Mouse (Mus musculus) intestine, embryonic 14.5 days (tissue): ENCODE measurements at regions not wholly inside any gene's neighbourhood (a gene's known extent, or its start where the extent isn't known, plus 50 kb on each side); places are given as distances from the start of the nearest gene placed in this dataset.
A peak's percentile ranks its signal among the peaks of the same experiment; 100 is the strongest.

ENCODE experiments used
- ATAC-seq: fragments of 200-750 bp; cut with Nextera tagmentation; replicated peaks from 2 replicates; pipeline ENCODE4 v1.8.0; 2017; ENCODE audit warnings: low read depth, moderate number of reproducible peaks, moderate TSS enrichment, moderate library complexity; ENCODE audit not compliant: low FRiP score, low TSS enrichment
- DNase-seq: peaks from one replicate; pipeline ENCODE4 v3.0.0-alpha.2; 2018; ENCODE audit warnings: low spot score
- H3K27ac ChIP-seq: fragments of 300-500 bp; sonication (generic); 2 replicates; pipeline ENCODE4 v1.5.1; 2014; ENCODE audit warnings: low read depth, mild to moderate bottlenecking, control low read depth
- H3K27me3 ChIP-seq: fragments of 300-500 bp; sonication (generic); replicated peaks from 2 replicates; pipeline ENCODE4 v1.6.1; 2014; ENCODE audit warnings: low read length, control low read depth; ENCODE audit not compliant: control insufficient read depth, insufficient read depth
- H3K36me3 ChIP-seq: fragments of 300-500 bp; sonication (generic); 2 replicates; pipeline ENCODE4 v1.6.1; 2014; ENCODE audit warnings: low read length, control low read depth; ENCODE audit not compliant: control insufficient read depth, insufficient read depth
- H3K4me1 ChIP-seq: fragments of 300-500 bp; sonication (generic); replicated peaks from 2 replicates; pipeline ENCODE4 v1.6.1; 2014; ENCODE audit warnings: low read length, control low read depth, mixed read lengths; ENCODE audit not compliant: control insufficient read depth, insufficient read depth
- H3K4me2 ChIP-seq: fragments of 300-500 bp; sonication (generic); 2 replicates; pipeline ENCODE4 v1.6.1; 2014; ENCODE audit warnings: low read length
- H3K4me3 ChIP-seq: fragments of 300-500 bp; sonication (generic); 2 replicates; pipeline ENCODE4 v1.5.1; 2014; ENCODE audit warnings: low read depth, low read length, control low read depth, mixed read lengths
- H3K9ac ChIP-seq: fragments of 300-500 bp; sonication (generic); 2 replicates; pipeline ENCODE4 v1.6.1; 2014; ENCODE audit warnings: mild to moderate bottlenecking, low read length
- H3K9me3 ChIP-seq: fragments of 300-500 bp; sonication (generic); 2 replicates; pipeline ENCODE4 v1.6.1; 2016; ENCODE audit warnings: low read length, control low read depth; ENCODE audit not compliant: control insufficient read depth
- WGBS: fragments of 180-500 bp; shearing (Covaris S2); extraction: QIAGEN DNeasy Blood & Tissue Kit; methylation state at CpG from one replicate; pipeline ENCODE4 v1.1.7; 2014; 5-methylcytosine and 5-hydroxymethylcytosine counted together

DNA sequence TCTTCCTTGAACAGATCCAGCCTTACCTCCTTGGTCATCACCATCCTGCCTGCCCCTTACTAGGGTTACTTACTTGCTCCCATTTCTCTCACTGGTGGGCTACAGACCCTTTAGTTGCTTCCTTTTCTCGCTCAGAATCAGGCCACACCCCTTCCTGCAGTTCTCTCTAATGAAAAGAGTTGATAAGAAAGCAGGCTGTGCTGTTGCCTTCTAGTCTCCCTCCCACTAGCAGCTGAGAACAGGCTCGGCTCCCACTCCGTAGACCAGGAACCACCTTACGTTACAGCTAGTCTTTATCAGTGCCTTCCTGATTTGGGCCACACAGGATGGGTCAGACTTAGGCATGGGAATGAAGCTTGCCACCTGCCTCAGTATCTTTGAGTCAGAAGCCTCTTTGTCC, 117.3 kb upstream of the Azi2 start:
- no peak overlapping the region for H3K9ac ChIP-seq
- DNase-seq = no peak
- H3K27me3 ChIP-seq = no peaks in the 10 kb centered on the region
- H3K4me3 ChIP-seq = no peak overlapping the region
- ATAC-seq = no peak
- WGBS = 47% methylated on average over 4 of the region's 4 CpGs
- H3K27ac ChIP-seq = no peak overlapping the region
- H3K9me3 ChIP-seq = no peaks in the 10 kb centered on the region
- H3K36me3 ChIP-seq = no peaks in the 10 kb centered on the region
- no peaks in the 10 kb centered on the region for H3K4me1 ChIP-seq
- no peak overlapping the region for H3K4me2 ChIP-seq

DNA sequence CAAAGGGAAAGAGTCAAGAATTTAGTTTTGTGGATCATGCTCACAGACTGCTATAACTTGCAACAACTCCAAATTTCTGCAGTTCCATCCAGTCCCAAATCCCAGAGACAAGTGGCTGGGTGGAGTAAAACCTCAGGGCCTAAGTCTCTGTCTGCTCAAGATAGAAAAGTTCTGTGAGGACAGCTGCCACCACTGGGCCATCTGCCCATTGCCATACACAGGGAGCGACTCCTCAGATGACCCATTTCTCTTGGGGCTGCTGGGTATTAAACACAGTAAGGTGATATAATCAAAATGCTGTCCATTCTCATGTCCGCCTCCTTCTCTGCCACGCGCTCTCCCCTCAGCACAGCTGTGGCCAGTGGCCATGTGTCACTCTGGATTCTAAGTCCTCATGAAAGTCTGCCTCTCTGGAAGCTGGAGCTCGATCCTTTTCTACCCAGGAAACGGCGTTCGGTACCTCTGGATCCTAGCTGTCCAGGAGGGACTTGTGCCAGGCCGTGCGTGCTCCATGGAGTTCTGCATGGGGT, 132.3 kb upstream of the Azi2 start:
- Histone ChIP-seq H3K36me3 (no peaks in the 10 kb centered on the region), H3K9ac (no peak overlapping the region), H3K27ac (no peak overlapping the region), H3K9me3 (peaks cover 7% of the 10 kb centered on the region; the same call in 1 of the 2 replicates), H3K4me3 (no peak overlapping the region), H3K4me1 (0 out of 2 replicates have a peak, but pooled peaks cover 3% of the 10 kb centered on the region), H3K27me3 (no peaks in the 10 kb centered on the region), H3K4me2 (no peak overlapping the region)
- DNase-seq (no peak), ATAC-seq (no peak)
- WGBS = 93% methylated on average over 10 of the region's 10 CpGs

DNA sequence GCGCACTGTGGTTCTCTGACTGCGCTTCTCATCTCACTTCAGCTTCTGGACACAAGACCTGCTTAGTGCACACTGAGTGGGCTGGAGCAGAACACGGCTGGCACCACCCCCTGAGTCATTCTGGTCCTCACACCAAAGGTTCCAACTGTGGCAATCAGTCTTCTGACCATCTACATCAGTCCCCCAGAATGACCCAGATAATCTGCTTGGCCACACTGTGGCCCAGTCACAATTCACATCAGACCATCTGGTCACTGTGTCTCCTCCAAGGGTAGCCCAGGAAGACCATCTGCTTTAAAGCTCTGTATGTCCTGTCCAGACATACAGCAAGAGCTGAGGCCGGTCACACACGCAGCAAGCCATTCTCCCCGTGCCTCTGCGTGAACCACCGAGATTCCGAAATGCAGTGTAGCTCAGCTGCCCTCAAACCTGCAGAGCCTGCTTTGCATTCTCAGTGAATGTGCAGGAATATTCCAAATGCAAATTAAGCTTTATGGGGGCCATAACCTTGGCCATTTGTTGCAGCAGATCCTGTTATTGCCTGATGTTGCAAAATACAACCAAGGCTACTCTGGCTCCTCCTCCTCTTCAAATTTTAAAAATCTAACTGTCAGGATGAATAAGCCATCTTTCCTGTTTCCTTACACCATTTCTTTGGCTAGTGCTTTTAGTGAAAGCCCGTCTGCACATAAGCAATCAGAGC, 135.1 kb upstream of the Azi2 start:
- no peak overlapping the region for H3K9ac ChIP-seq
- H3K4me2 ChIP-seq = no peak overlapping the region
- no peak for ATAC-seq
- H3K36me3 ChIP-seq = no peaks in the 10 kb centered on the region
- 81% methylated on average over 10 of the region's 10 CpGs for WGBS
- H3K4me1 ChIP-seq = 0 out of 2 replicates have a peak, but pooled peaks cover 4% of the 10 kb centered on the region
- H3K27ac ChIP-seq = no peak overlapping the region
- no peak for DNase-seq
- H3K4me3 ChIP-seq = no peak overlapping the region
- no peaks in the 10 kb centered on the region for H3K27me3 ChIP-seq
- peaks cover 6% of the 10 kb centered on the region; the same call in 1 of the 2 replicates for H3K9me3 ChIP-seq

DNA sequence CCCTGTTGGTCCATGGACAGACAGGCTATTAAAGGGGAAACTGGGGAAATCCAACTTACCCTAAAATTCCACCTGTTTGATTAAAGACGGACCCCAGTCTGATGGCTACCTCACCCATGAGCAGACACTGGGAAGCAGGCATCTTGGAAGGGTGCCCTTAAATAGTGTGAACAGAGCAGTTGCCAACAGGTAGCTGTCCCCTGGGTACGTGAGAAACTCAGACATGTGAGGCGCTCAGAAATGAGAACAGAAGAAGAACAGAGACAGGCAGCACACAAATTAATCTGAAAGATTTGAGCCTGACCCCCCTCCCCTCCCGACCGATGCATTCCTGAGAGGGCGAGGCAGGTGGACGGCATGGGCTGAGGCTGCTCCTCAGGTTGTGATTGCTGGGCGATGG, 135.7 kb upstream of the Azi2 start:
- Histone ChIP-seq H3K4me1 (0 out of 2 replicates have a peak, but pooled peaks cover 4% of the 10 kb centered on the region), H3K9me3 (0 out of 2 replicates have a peak, but pooled peaks cover under 1% of the 10 kb centered on the region), H3K36me3 (no peaks in the 10 kb centered on the region), H3K4me2 (no peak overlapping the region), H3K27ac (no peak overlapping the region), H3K9ac (no peak overlapping the region), H3K4me3 (no peak overlapping the region), H3K27me3 (no peaks in the 10 kb centered on the region)
- DNase-seq = no peak
- WGBS = 84% methylated on average over 8 of the region's 8 CpGs
- ATAC-seq = no peak

DNA sequence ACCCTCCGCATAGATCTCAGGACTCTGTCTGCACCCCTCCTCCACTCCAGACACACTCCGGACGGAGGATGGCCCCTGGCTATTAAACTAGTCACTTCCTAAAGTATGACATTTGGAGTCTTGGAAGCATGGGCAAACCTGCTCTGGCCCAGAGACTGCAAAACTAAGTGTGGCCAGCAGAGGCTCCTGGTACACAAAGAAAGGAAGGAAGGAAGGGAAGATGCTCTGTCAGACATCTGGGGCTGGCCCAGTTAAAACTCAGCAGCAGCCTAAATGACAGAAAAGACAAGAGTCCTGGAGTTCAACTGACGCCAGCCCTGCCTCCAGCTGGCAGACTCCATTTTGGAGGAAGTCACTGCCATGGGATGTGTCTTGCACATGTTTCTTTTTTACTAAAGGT, 137.3 kb upstream of the Azi2 start:
- Histone ChIP-seq H3K9me3 (no peaks in the 10 kb centered on the region), H3K27ac (no peak overlapping the region), H3K4me3 (no peak overlapping the region), H3K4me1 (0 out of 2 replicates have a peak, but pooled peaks cover 4% of the 10 kb centered on the region), H3K36me3 (no peaks in the 10 kb centered on the region), H3K27me3 (no peaks in the 10 kb centered on the region), H3K4me2 (no peak overlapping the region), H3K9ac (no peak overlapping the region)
- peak; percentile 60 for DNase-seq
- no peak for ATAC-seq
- whole genome bisulfite sequencing = 41% methylated on average over 4 of the region's 4 CpGs

DNA sequence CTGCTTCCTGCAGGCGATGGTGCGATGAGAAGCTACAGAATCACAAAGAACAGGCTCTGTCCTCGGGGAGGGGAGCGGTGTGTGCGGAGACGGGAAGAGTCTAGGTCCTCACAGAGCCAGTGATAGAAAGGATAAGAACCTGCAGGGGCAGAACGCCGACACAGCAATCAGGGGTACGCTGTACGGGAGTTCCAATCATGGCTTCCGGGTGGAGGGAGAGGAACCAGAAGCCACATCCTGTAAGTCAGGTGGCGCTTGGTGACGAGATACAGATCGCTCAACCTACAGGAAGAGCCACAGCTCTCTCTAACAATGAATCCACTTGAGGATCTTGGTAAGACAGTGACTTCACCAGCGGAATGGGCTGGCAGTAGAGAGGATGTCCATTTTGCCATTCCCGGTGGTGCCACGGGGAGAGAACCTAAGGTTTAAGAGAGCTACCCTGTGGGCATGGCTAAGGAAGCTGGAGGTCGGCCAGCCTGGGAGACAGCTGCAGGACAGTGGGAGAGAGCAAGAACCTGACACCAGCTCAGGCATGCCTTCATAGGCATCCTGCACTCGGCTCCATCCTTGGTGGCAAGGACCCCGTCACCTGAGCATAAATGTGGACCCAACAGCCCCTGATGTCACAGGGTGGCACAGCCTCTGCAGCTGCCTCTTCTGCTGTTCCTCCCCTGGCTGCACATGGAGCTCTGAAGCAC, 137.9 kb upstream of the Azi2 start:
- H3K4me3 ChIP-seq = no peak overlapping the region
- no peak for DNase-seq
- H3K4me1 ChIP-seq = 0 out of 2 replicates have a peak, but pooled peaks cover 4% of the 10 kb centered on the region
- H3K9ac ChIP-seq = no peak overlapping the region
- no peaks in the 10 kb centered on the region for H3K9me3 ChIP-seq
- no peak overlapping the region for H3K4me2 ChIP-seq
- 76% methylated on average over 20 of the region's 20 CpGs for WGBS
- H3K36me3 ChIP-seq = no peaks in the 10 kb centered on the region
- no peak overlapping the region for H3K27ac ChIP-seq
- no peaks in the 10 kb centered on the region for H3K27me3 ChIP-seq
- no peak for ATAC-seq

DNA sequence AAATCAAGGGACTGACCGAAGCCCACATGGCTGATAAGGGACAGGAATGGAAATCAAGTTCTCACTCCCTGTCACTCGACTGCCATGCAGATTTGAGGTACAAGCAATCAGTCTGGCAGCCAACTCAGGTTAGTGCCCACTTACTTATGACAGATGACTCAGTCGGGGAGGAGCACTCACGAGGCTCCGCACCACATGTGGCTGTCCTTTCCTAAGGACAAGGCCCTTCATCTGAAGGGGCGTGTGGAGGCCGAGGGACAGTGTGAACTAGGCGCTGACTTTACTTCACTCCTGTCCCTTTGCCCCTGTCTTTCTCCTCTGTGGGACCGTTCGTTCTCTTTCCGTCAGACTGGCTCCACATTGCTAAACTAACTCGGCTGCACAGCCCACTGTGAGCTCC, 139.7 kb upstream of the Azi2 start:
- 81% methylated on average over 12 of the region's 12 CpGs for WGBS
- H3K4me2 ChIP-seq = no peak overlapping the region
- H3K4me3 ChIP-seq = no peak overlapping the region
- H3K4me1 ChIP-seq = 0 out of 2 replicates have a peak, but pooled peaks cover 4% of the 10 kb centered on the region
- no peak for ATAC-seq
- DNase-seq = no peak
- H3K9ac ChIP-seq = no peak overlapping the region
- H3K9me3 ChIP-seq = no peaks in the 10 kb centered on the region
- no peaks in the 10 kb centered on the region for H3K27me3 ChIP-seq
- H3K27ac ChIP-seq = no peak overlapping the region
- H3K36me3 ChIP-seq = no peaks in the 10 kb centered on the region

DNA sequence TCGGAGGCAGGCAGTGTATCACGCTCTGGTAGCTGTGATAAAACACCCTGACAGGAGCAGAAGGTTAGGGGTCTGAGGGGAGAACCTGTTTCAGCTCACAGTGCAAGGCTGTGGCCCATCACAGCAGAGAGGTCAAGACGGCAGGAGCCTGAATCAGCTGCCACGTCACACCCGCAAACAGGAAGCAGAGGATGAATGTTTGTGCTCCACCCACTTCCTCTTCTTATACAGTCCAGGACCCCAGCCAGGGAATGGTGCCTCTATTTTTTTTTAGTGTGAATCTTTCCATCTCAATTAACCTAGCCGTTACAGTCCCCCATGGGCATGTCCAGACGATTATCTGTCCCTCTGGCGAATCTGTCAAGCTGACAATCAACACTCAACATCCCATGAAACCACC, 143.8 kb upstream of the Azi2 start:
- DNase-seq = no peak
- no peak overlapping the region for H3K4me2 ChIP-seq
- no peaks in the 10 kb centered on the region for H3K27me3 ChIP-seq
- H3K9me3 ChIP-seq = no peaks in the 10 kb centered on the region
- H3K4me1 ChIP-seq = no peaks in the 10 kb centered on the region; the same call in 1 of the 2 replicates
- no peaks in the 10 kb centered on the region for H3K36me3 ChIP-seq
- 65% methylated on average over 8 of the region's 8 CpGs for WGBS
- ATAC-seq = no peak
- H3K9ac ChIP-seq = no peak overlapping the region
- no peak overlapping the region for H3K4me3 ChIP-seq
- no peak overlapping the region for H3K27ac ChIP-seq
